Mouse (Mus musculus) midbrain, embryonic 10.5 days (tissue): ENCODE measurements around the gene Sfrp4. TPM values are rescaled to one million over a fixed set of nuclear protein-coding genes. Genes with fewer than 3 reads are reported as not detected.
A peak's percentile ranks its signal among the peaks of the same experiment; 100 is the strongest.

ENCODE experiments used
- DNase-seq: peaks from one replicate; pipeline ENCODE4 v3.0.0-alpha.2; 2017; ENCODE audit warnings: low spot score
- H3K27ac ChIP-seq: fragments of 300-500 bp; sonication (generic); replicated peaks from 2 replicates; pipeline ENCODE4 v1.5.1; 2016; ENCODE audit warnings: mild to moderate bottlenecking
- H3K27me3 ChIP-seq: fragments of 300-500 bp; sonication (generic); 2 replicates; pipeline ENCODE4 v1.6.1; 2016; ENCODE audit warnings: low read depth, mild to moderate bottlenecking; ENCODE audit not compliant: poor library complexity, severe bottlenecking
- H3K36me3 ChIP-seq: fragments of 300-500 bp; sonication (generic); 2 replicates; pipeline ENCODE4 v1.6.1; 2016; ENCODE audit warnings: mild to moderate bottlenecking, moderate library complexity
- H3K4me1 ChIP-seq: fragments of 300-500 bp; sonication (generic); 2 replicates; pipeline ENCODE4 v1.6.1; 2016
- H3K4me3 ChIP-seq: fragments of 300-500 bp; sonication (generic); 2 replicates; pipeline ENCODE4 v1.5.1; 2016; ENCODE audit warnings: mild to moderate bottlenecking, moderate library complexity
- H3K9me3 ChIP-seq: fragments of 300-500 bp; sonication (generic); replicated peaks from 2 replicates; pipeline ENCODE4 v1.6.1; 2016; ENCODE audit warnings: mild to moderate bottlenecking
- WGBS: fragments of 180-500 bp; shearing (Covaris S2); methylation state at CpG from one replicate; pipeline ENCODE4 v1.1.7; 2016; 5-methylcytosine and 5-hydroxymethylcytosine counted together
- polyA plus RNA-seq: library from polyadenylated mRNA; unstranded; fragments of >200 nt; fragmentation: Nextera tagmentation; extraction: Ambion mirVana; gene quantifications from 2 replicates; pipeline ENCODE4 v1.2.1, GENCODE M21; 2016

Sfrp4 gene
- polyA plus RNA-seq, 1 experiment from 2014 or later: 0.81 TPM

GRCm38 (mm10) chr13:19614311-19614710 lies 8.6 kb upstream of the Sfrp4 start:
- Histone ChIP-seq H3K27me3 (no peaks in the 10 kb centered on the region), H3K4me3 (no peak overlapping the region), H3K36me3 (0 out of 2 replicates have a peak, but pooled peaks cover 7% of the 10 kb centered on the region), H3K9me3 (no peaks in the 10 kb centered on the region), H3K4me1 (peaks cover 32% of the 10 kb centered on the region), H3K27ac (no peak overlapping the region)
- 95% methylated on average over 1 of the region's 1 CpGs for WGBS
- no peak for DNase-seq

- WGBS: 91% methylated on average over 4 of the region's 4 CpGs
- no peak for DNase-seq
- no peak overlapping the region for H3K27ac ChIP-seq
These were observed 4.8 kb upstream of the Sfrp4 start for GRCm38 (mm10) chr13:19618081-19618480.

GRCm38 (mm10) chr13:19618841-19619215 lies 4.1 kb upstream of the Sfrp4 start:
- peaks cover 33% of the 10 kb centered on the region for H3K27me3 ChIP-seq
- H3K4me1 ChIP-seq: peaks cover 33% of the 10 kb centered on the region
- H3K9me3 ChIP-seq: no peaks in the 10 kb centered on the region
- WGBS: 8% methylated on average over 5 of the region's 5 CpGs
- peak overlapping the region; percentile 93 for H3K27ac ChIP-seq
- H3K36me3 ChIP-seq: 0 out of 2 replicates have a peak, but pooled peaks cover 7% of the 10 kb centered on the region
- DNase-seq: no peak
- peak overlapping the region; percentile 81 for H3K4me3 ChIP-seq

More at GRCm38 (mm10) chr13:19618081-19618480, 4.8 kb upstream of the Sfrp4 start:
- 0 out of 2 replicates have a peak, but pooled peaks cover 7% of the 10 kb centered on the region for H3K36me3 ChIP-seq
- H3K27me3 ChIP-seq: peaks cover 25% of the 10 kb centered on the region
- H3K9me3 ChIP-seq: no peaks in the 10 kb centered on the region
- peaks cover 30% of the 10 kb centered on the region for H3K4me1 ChIP-seq
- peak overlapping the region; percentile 81; the same call in 1 of the 2 replicates for H3K4me3 ChIP-seq

GRCm38 (mm10) chr13:19619216-19619927 lies 3.5 kb upstream of the Sfrp4 start, which contains the start of gene Epdr1:
Gene Epdr1, minus strand, starts transcription at chr13:19619927.
- peak; percentile 80 for DNase-seq
- peak within 1 kb of the TSS; percentile 93 for H3K27ac ChIP-seq
- peaks cover 37% of the 10 kb centered on the region for H3K4me1 ChIP-seq
- H3K4me3 ChIP-seq: peak within 1 kb of the TSS; percentile 81
- under 1% methylated on average over 46 of the region's 46 CpGs for WGBS
- H3K27me3 ChIP-seq: peaks cover 38% of the 10 kb centered on the region
- H3K36me3 ChIP-seq: 0 out of 2 replicates have a peak, but pooled peaks cover 7% of the 10 kb centered on the region
- no peaks in the 10 kb centered on the region for H3K9me3 ChIP-seq

- Histone ChIP-seq H3K4me1 (peaks cover 31% of the 10 kb centered on the region), H3K4me3 (peak overlapping the region; percentile 64), H3K27me3 (peaks cover 48% of the 10 kb centered on the region), H3K36me3 (no peaks in the 10 kb centered on the region), H3K27ac (peak overlapping the region; percentile 81), H3K9me3 (no peaks in the 10 kb centered on the region)
- 23% methylated on average over 30 of the region's 30 CpGs for WGBS
- peak; percentile 45 for DNase-seq
These were observed 463 bp downstream of the Sfrp4 start for GRCm38 (mm10) chr13:19623228-19623905.

DNA sequence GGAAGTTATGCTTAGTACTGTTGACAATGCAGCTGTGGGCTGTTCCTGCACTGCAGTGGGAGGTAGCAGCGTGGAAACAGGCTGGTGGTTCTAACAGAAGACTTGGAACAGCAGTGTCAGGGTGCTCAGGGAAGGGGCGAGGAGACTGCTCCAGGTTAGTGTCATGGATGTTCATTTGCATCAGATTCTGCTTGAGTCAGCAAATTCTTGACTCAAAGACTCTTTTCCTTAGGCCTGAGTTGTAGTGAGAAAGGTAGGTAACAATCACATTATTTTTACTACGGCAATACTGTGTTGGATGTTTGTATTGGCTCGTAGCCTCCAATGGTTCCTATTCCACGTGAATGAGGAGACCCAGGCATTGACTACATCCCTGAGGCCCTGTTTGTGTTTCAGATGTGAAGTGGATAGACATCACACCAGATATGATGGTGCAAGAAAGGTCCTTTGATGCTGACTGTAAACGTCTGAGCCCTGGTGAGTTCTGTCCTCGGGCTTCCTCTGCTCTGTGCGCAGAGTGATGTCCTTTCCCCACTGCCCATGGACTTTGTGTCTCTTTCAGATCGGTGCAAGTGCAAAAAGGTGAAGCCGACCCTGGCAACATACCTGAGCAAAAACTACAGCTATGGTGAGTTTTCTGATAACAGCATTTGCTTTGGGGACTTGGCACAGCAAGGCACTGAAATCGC lies 1.9 kb downstream of the Sfrp4 start:
- H3K4me3 ChIP-seq: no peak overlapping the region
- no peak for DNase-seq
- no peak overlapping the region for H3K27ac ChIP-seq
- H3K9me3 ChIP-seq: no peaks in the 10 kb centered on the region
- H3K4me1 ChIP-seq: peaks cover 19% of the 10 kb centered on the region
- no peaks in the 10 kb centered on the region for H3K36me3 ChIP-seq
- WGBS: 85% methylated on average over 11 of the region's 11 CpGs
- peaks cover 48% of the 10 kb centered on the region for H3K27me3 ChIP-seq

DNA sequence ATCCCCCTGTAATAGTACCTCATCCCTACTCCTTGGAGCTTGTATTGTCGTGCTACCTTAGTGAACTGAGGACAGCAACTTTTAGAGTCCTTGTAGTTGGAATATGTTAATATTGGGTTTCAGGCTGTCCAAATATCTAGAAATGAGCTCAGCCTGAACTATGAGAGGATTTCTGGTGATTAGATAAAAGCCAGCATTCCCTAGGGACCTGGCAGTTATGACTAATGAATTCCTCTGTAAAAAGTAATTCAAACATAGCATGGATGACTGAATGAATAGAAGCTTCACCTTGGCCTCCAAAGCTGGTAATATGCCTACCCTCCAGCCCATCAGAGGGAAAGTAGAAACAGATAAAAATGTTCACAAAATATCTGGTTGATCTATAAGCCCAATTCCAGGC lies 3.6 kb downstream of the Sfrp4 start:
- WGBS: 83% methylated on average over 1 of the region's 1 CpGs
- Histone ChIP-seq H3K27ac (no peak overlapping the region), H3K4me3 (no peak overlapping the region), H3K27me3 (peaks cover 36% of the 10 kb centered on the region), H3K9me3 (no peaks in the 10 kb centered on the region), H3K36me3 (no peaks in the 10 kb centered on the region), H3K4me1 (peaks cover 19% of the 10 kb centered on the region)
- DNase-seq: no peak

GRCm38 (mm10) chr13:19630768-19631709 lies 8.1 kb downstream of the Sfrp4 start:
- no peak for DNase-seq
- H3K27ac ChIP-seq: no peak overlapping the region
- no peak overlapping the region for H3K4me3 ChIP-seq
- no peaks in the 10 kb centered on the region for H3K27me3 ChIP-seq
- H3K36me3 ChIP-seq: no peaks in the 10 kb centered on the region
- H3K9me3 ChIP-seq: no peaks in the 10 kb centered on the region
- WGBS: 94% methylated on average over 5 of the region's 5 CpGs
- peaks cover 4% of the 10 kb centered on the region for H3K4me1 ChIP-seq

DNA sequence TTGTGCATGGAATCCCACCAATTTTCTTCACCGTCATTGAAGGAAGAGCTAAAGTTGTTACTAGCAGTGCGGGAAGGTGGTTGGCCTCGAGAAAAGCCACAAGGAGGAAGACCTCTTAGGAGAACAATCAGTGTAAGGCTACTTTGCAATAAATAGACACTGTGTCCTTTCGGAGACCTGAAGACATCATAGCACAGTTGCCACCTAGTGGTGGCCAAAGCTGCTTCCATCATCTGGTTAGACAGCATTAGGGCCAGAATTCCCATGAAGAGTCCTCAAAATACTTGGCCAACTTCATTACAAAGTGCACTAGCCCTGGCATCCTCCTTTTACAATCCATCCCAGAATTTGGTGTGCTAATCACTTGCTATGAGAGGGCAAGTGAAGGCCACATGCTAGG lies 13.2 kb downstream of the Sfrp4 start:
- WGBS: 78% methylated on average over 4 of the region's 4 CpGs
- Histone ChIP-seq H3K36me3 (no peaks in the 10 kb centered on the region), H3K4me1 (peaks cover 4% of the 10 kb centered on the region), H3K27me3 (no peaks in the 10 kb centered on the region), H3K4me3 (no peak overlapping the region), H3K27ac (no peak overlapping the region), H3K9me3 (no peaks in the 10 kb centered on the region)
- DNase-seq: no peak

GRCm38 (mm10) chr13:19640203-19640851 lies 17.4 kb downstream of the Sfrp4 start:
- 88% methylated on average over 2 of the region's 2 CpGs for WGBS
- Histone ChIP-seq H3K9me3 (no peaks in the 10 kb centered on the region), H3K27ac (no peak overlapping the region), H3K36me3 (no peaks in the 10 kb centered on the region), H3K4me1 (no peaks in the 10 kb centered on the region), H3K27me3 (no peaks in the 10 kb centered on the region), H3K4me3 (no peak overlapping the region)
- DNase-seq: no peak

GRCm38 (mm10) chr13:19643519-19643918 lies 20.6 kb downstream of the Sfrp4 start:
- no peak for DNase-seq
- no peaks in the 10 kb centered on the region for H3K4me1 ChIP-seq
- no peak overlapping the region for H3K27ac ChIP-seq
- H3K9me3 ChIP-seq: no peaks in the 10 kb centered on the region
- H3K4me3 ChIP-seq: no peak overlapping the region
- no peaks in the 10 kb centered on the region for H3K27me3 ChIP-seq
- WGBS: 86% methylated on average over 1 of the region's 1 CpGs
- no peaks in the 10 kb centered on the region for H3K36me3 ChIP-seq
